Mouse (Mus musculus): ENCODE data around the gene Tma16.

Tma16 gene

GRCm38 (mm10) chr8:66486084-66486763, at the start of gene Tma16:
Gene Tma16 (minus strand): TSS chr8:66486530.
- peak; percentile 91 for DNase-seq (ENCODE audit: low read depth, low spot score)

GRCm38 (mm10) chr8:66520576-66520975, 34.2 kb upstream of the Tma16 start:
- no peak for DNase-seq (ENCODE audit: low read depth, low spot score)

- DNase-seq (ENCODE audit: low read depth, low spot score): no peak
Measured at GRCm38 (mm10) chr8:66519149-66519548, 32.8 kb upstream of the Tma16 start.

GRCm38 (mm10) chr8:66511537-66511936, 25.2 kb upstream of the Tma16 start, which contains the start of gene Tktl2:
Gene Tktl2 (plus strand): TSS chr8:66511756.
- DNase-seq (ENCODE audit: low read depth, low spot score): no peak

GRCm38 (mm10) chr8:66503381-66503780, 17.1 kb upstream of the Tma16 start:
- peak; percentile 85 for DNase-seq (ENCODE audit: low read depth, low spot score)

- peak; percentile 75 for DNase-seq (ENCODE audit: low read depth, low spot score)
Measured at GRCm38 (mm10) chr8:66496998-66497577, 10.8 kb upstream of the Tma16 start.

- DNase-seq (ENCODE audit: low read depth, low spot score): peak; percentile 71
Measured at GRCm38 (mm10) chr8:66495726-66496125, 9.4 kb upstream of the Tma16 start.

- no peak for DNase-seq (ENCODE audit: low read depth, low spot score)
Measured at GRCm38 (mm10) chr8:66494496-66494895, 8.2 kb upstream of the Tma16 start.

GRCm38 (mm10) chr8:66490624-66491023, 4.3 kb upstream of the Tma16 start:
- no peak for DNase-seq (ENCODE audit: low read depth, low spot score)

- DNase-seq (ENCODE audit: low read depth, low spot score): no peak
Measured at GRCm38 (mm10) chr8:66488556-66488955, 2.2 kb upstream of the Tma16 start.

- DNase-seq (ENCODE audit: low read depth, low spot score): no peak
Measured at GRCm38 (mm10) chr8:66476880-66477279, 9.4 kb downstream of the Tma16 start.

- DNase-seq (ENCODE audit: low read depth, low spot score): no peak
Measured at GRCm38 (mm10) chr8:66469821-66470220, 16.5 kb downstream of the Tma16 start.

- no peak for DNase-seq (ENCODE audit: low read depth, low spot score)
Measured at GRCm38 (mm10) chr8:66457057-66457456, 29.3 kb downstream of the Tma16 start.

- peak; percentile 36 for DNase-seq (ENCODE audit: low read depth, low spot score)
Measured at GRCm38 (mm10) chr8:66450691-66451090, 35.6 kb downstream of the Tma16 start.

- DNase-seq (ENCODE audit: low read depth, low spot score): peak; percentile 43
Measured at GRCm38 (mm10) chr8:66445351-66445750, 41.0 kb downstream of the Tma16 start.

GRCm38 (mm10) chr8:66444141-66444540, 42.2 kb downstream of the Tma16 start:
- DNase-seq (ENCODE audit: low read depth, low spot score): peak; percentile 42

- DNase-seq (ENCODE audit: low read depth, low spot score): peak; percentile 63
Measured at GRCm38 (mm10) chr8:66442778-66443177, 43.6 kb downstream of the Tma16 start.

GRCm38 (mm10) chr8:66441123-66441522, 45.2 kb downstream of the Tma16 start:
- DNase-seq (ENCODE audit: low read depth, low spot score): peak; percentile 45

- no peak for DNase-seq (ENCODE audit: low read depth, low spot score)
Measured at GRCm38 (mm10) chr8:66438468-66438867, 47.9 kb downstream of the Tma16 start.

GRCm38 (mm10) chr8:66437929-66438328, 48.4 kb downstream of the Tma16 start:
- peak; percentile 65 for DNase-seq (ENCODE audit: low read depth, low spot score)

- no peak for DNase-seq (ENCODE audit: low read depth, low spot score)
Measured at GRCm38 (mm10) chr8:66436804-66437203, 49.5 kb downstream of the Tma16 start.

- no peak for DNase-seq (ENCODE audit: low read depth, low spot score)
Measured at GRCm38 (mm10) chr8:66433577-66433976, 52.8 kb downstream of the Tma16 start.

GRCm38 (mm10) chr8:66430639-66431038, 55.7 kb downstream of the Tma16 start:
- DNase-seq (ENCODE audit: low read depth, low spot score): no peak

Measured in A20 (cell line).